Mouse (Mus musculus): ENCODE measurements at regions not wholly inside any gene's neighbourhood (a gene's known extent, or its start where the extent isn't known, plus 50 kb on each side); places are given as distances from the start of the nearest gene placed in this dataset.
A peak's percentile ranks its signal among the peaks of the same experiment; 100 is the strongest.
"Not testable (repeated sequence)": the region's sequence is repeated elsewhere in the genome, so short reads cannot be mapped to it uniquely, and the experiment has no call there.

DNA sequence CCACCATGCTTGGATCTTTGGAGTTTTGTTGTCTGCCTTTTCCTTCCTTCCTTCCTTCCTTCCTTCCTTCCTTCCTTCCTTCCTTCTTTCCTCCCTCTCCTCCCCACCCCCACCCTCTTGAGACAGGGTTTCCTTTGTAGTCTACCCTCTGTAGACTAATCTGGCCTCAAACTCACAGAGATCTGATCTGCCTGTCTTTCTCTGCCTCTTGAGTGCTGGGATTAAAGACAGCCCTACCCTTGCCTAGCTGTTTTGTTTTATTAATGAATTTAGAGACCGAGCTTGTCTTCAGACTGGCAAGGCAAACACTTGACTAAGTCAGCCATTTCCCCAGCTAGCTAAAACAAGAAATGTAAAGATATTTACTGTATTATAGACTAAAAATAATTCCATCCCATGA, 150.0 kb downstream of the Tcp10c start:
- not testable (repeated sequence) for H3K9ac ChIP-seq; ATAC-seq (ENCODE audit: low FRiP score, low read depth); H3K9me3 ChIP-seq; H3K36me3 ChIP-seq; H3K4me2 ChIP-seq; H3K27me3 ChIP-seq; H3K4me1 ChIP-seq (replicated peaks); H3K4me3 ChIP-seq
- peak overlapping the region; percentile 42; the same call in 1 of the 2 replicates for H3K27ac ChIP-seq (replicated peaks)
- WGBS: 52% methylated on average over 1 of the region's 1 CpGs

DNA sequence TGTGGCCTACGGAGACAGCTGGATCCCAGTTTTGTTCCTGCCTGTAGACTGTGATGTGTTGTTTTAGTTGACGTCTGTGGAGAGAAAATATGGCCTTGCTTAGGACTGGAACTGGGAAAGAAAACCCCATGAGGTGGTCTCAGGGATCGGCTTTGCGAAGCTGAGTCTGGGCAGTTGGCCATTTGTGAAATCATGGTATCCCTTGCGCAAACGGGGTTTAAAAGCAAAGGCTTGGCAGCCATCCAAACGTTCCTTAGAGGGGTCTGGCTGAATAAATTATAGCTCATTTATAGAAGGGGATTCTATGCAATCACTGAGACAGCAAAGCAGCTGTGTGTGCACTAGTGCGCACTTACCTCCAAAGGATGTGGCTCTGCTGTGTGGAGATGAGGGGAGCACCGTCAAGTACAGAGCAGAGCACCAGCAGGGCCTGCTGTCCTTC, 150.5 kb downstream of the Tcp10c start:
- not testable (repeated sequence) for H3K9ac ChIP-seq; H3K4me3 ChIP-seq; H3K4me2 ChIP-seq; H3K27me3 ChIP-seq; H3K4me1 ChIP-seq (replicated peaks); H3K9me3 ChIP-seq; H3K36me3 ChIP-seq
- WGBS: 17% methylated on average over 8 of the region's 9 CpGs
- ATAC-seq (ENCODE audit: low FRiP score, low read depth): peak; percentile 92
- peak overlapping the region; percentile 68 for H3K27ac ChIP-seq (replicated peaks)

DNA sequence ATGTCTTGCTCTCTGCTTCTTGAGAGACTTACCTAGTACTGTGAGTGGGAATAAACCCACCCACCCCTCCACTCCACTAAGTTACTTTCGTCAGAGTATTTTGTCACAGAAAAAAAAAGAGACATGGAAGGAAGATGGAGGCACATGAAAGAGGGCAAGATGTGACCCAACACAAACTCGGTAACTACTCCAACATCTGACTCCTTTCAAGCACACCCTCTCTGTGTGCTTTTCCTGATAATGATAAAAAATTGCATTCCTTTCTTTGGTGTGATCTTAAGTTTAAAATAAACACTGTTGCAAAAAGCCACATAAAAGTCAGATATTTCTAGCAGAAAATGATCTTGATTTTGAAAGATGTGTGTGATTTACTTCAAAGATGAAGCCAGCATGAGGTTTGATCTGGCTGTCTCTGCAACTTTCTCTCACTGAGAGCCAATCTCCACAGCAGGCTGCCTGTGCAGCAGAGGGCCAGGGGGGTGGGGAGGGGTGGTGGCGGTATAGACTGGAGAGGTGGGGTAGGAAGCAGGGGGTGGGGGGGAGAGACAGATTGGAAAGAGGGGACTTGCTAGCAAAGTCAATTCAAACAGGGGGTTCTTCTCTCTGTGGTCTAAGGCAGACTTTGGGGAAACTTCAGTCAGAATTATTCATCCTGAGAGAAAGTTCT, 153.2 kb downstream of the Tcp10c start:
- H3K4me3 ChIP-seq; H3K36me3 ChIP-seq; H3K9ac ChIP-seq; ATAC-seq (ENCODE audit: low FRiP score, low read depth); H3K4me1 ChIP-seq (replicated peaks); H3K27ac ChIP-seq (replicated peaks); H3K4me2 ChIP-seq; H3K9me3 ChIP-seq; H3K27me3 ChIP-seq: not testable (repeated sequence)
- WGBS: 47% methylated on average over 2 of the region's 3 CpGs

DNA sequence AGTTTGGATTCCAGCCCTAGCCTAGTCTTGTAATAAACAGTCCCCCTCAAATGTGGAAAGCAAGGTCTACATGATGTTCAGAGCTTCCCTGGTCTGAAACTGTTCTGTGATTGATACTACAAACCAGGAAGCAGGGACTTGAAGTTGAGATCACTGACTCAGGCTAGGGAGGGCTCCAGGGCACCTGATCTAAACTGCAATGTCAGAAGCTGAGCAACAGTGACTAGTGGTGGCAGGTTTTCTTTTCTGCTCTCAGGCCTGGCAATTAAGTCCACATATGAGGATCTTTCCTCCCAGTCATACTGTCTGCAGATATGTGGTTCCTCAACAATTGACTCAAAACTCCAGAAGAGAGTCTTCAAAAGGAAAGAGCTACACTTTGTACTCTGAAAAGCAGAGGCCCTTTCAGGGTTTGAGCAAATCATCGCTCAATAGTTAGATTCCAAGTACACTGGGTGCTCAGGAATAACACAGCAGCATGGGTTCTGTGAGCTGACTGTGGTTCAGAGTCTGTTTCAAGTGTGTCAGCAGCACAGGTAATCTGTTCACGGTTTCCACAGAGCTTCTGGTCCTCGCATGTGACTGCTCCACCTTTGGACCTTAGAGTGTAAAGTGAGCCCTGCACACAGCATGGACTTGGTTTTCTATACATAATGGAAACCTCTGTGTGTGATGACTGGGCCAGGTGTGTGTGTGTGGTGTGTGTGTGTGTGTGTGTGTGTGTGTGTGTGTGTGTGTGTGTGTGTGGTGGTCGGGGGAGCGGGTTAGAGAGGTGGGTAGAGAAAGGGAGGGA, 165.2 kb downstream of the Tcp10c start:
- H3K4me2 ChIP-seq; H3K36me3 ChIP-seq; H3K9me3 ChIP-seq; H3K27me3 ChIP-seq; H3K4me1 ChIP-seq (replicated peaks); H3K27ac ChIP-seq (replicated peaks); ATAC-seq (ENCODE audit: low FRiP score, low read depth); H3K9ac ChIP-seq; H3K4me3 ChIP-seq: not testable (repeated sequence)
- WGBS: 93% methylated on average over 4 of the region's 5 CpGs

DNA sequence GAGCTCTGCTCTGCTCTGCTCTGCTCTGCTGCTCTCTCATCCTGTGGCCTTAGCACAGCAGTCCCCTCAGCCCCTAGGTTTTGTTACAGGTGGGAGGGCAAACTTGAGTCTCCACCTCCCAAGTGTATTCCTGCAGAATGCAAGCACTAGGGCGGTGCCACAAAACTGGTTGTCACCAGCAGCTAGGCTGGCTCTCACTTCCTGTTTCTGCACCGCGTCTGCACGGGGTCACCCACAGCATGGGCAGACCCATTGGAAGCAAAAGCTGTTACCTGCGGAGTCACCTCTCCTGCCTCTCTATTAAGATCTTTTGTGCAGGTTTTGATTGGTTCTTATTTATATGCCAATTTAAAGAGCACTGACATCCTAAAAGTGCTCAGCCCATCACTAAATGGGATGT, 178.2 kb downstream of the Tcp10c start:
- H3K27me3 ChIP-seq; H3K27ac ChIP-seq (replicated peaks); ATAC-seq (ENCODE audit: low FRiP score, low read depth); H3K9me3 ChIP-seq; H3K9ac ChIP-seq; H3K4me2 ChIP-seq; H3K36me3 ChIP-seq; H3K4me1 ChIP-seq (replicated peaks); H3K4me3 ChIP-seq: not testable (repeated sequence)
- WGBS: 90% methylated on average over 5 of the region's 5 CpGs

DNA sequence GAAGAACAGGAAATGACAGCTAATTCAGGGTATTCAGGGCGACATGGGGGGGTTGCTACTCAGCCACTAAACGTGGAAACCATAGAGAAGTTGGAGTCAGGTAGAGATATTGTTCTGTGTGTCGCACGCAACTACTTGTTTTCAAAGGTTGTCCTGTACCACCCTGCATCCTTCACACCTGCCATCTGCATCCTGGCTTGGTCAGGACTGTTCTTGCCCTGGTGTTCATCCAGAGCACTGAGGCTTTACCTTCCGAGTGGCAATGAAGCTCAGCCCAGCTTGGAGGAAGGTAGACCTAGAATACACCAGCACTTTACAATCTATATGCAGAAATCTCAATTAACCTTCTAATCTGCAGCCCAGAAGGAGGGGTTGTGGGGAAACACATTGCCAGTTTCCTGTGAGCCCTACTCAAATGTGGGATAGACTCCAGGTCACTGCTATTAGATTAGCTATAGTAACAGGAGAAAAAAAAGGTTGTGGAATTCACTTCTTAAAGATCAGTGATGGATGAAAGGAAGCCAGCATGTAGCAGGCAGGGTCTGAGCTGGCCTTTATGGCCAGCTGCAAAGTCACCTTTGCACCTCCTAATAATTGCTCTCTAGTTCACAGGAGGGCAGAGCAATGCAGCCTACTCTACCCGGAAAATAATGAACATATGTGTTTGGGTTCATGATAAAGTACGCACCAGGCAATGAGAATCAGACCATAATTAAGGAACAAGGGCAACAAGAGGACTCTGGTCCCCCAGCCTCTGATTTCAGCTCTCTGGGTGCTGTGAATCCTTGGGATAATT, 186.3 kb downstream of the Tcp10c start:
- no peaks in the 10 kb centered on the region for H3K4me1 ChIP-seq (replicated peaks)
- peaks cover 36% of the 10 kb centered on the region for H3K9me3 ChIP-seq
- H3K27me3 ChIP-seq: no peaks in the 10 kb centered on the region
- ATAC-seq (ENCODE audit: low FRiP score, low read depth): no peak
- no peak overlapping the region for H3K4me3 ChIP-seq
- no peak overlapping the region for H3K4me2 ChIP-seq
- H3K36me3 ChIP-seq: no peaks in the 10 kb centered on the region
- no peak overlapping the region for H3K27ac ChIP-seq (replicated peaks)
- WGBS: 83% methylated on average over 7 of the region's 7 CpGs
- no peak overlapping the region for H3K9ac ChIP-seq

DNA sequence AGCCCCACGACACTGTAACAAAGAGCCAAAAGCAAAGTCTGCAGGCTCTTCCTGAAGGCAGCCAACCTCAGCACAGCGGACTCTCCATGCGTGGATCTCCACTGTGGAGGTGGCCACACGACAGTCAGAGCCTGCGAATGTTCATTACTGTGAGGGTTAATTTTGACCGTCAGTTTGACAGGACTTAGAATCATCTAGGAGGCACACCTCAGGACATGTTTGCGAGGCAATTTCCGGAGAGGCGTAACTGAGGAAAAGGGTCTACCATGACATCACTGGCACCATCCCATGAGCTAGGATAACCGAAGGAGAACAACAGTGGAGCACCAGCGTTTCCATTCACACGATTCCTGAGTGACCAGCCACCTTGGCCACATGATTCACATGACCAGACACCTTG, 186.9 kb downstream of the Tcp10c start:
- H3K9me3 ChIP-seq: peaks cover 36% of the 10 kb centered on the region
- no peak for ATAC-seq (ENCODE audit: low FRiP score, low read depth)

DNA sequence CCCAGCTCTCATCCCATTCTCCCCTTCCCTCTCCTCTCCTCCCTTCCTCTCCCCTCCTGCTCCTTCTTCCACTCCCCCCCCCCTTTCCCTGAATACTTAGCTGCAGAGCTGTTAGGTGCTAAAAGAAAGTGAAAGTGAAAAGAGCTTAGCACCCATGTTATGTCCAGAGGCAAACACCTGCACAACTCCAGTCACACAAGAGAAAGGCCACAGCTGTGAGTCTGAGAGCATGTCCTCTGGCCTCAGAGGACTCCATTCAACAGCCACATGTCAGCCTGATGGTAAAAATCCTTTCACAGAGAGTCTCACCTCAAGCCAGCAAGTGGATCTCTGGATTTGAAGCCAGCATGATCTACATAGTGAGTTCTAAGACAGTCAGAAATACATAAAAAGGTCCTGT, 187.9 kb downstream of the Tcp10c start:
- Histone ChIP-seq H3K4me3 (no peak overlapping the region), H3K9ac (no peak overlapping the region), H3K27ac (replicated peaks) (no peak overlapping the region), H3K4me2 (no peak overlapping the region), H3K27me3 (no peaks in the 10 kb centered on the region), H3K9me3 (peaks cover 46% of the 10 kb centered on the region), H3K36me3 (no peaks in the 10 kb centered on the region), H3K4me1 (replicated peaks) (no peaks in the 10 kb centered on the region)
- ATAC-seq (ENCODE audit: low FRiP score, low read depth): no peak

More for the DNA sequence above, 186.9 kb downstream of the Tcp10c start:
- Histone ChIP-seq H3K4me1 (replicated peaks) (no peaks in the 10 kb centered on the region), H3K27ac (replicated peaks) (no peak overlapping the region), H3K36me3 (no peaks in the 10 kb centered on the region), H3K4me2 (no peak overlapping the region), H3K9ac (no peak overlapping the region), H3K27me3 (no peaks in the 10 kb centered on the region), H3K4me3 (no peak overlapping the region)
- 71% methylated on average over 12 of the region's 12 CpGs for WGBS

DNA sequence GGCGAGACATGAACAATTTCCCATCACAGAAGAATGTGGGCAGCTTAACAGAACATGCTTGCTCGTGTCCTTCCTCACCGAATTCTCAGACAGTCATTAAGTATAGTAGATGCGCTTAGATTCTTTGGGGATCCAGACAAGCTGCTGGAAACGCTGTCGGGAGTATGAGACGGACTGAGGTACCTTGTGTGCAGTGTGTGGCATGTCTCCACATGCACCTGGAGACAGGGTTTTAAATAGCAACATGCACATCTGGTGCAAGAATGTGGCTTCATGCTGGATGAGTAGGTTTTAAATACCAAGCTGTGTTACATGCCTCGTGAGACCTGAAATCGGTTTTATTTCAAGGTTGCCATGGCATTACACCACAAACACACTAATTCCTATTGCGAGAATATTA, 188.5 kb downstream of the Tcp10c start:
- ATAC-seq (ENCODE audit: low FRiP score, low read depth): no peak
- 80% methylated on average over 10 of the region's 10 CpGs for WGBS
- Histone ChIP-seq H3K4me3 (no peak overlapping the region), H3K36me3 (no peaks in the 10 kb centered on the region), H3K27me3 (no peaks in the 10 kb centered on the region), H3K9ac (no peak overlapping the region), H3K9me3 (peaks cover 50% of the 10 kb centered on the region), H3K27ac (replicated peaks) (no peak overlapping the region), H3K4me2 (no peak overlapping the region), H3K4me1 (replicated peaks) (no peaks in the 10 kb centered on the region)

DNA sequence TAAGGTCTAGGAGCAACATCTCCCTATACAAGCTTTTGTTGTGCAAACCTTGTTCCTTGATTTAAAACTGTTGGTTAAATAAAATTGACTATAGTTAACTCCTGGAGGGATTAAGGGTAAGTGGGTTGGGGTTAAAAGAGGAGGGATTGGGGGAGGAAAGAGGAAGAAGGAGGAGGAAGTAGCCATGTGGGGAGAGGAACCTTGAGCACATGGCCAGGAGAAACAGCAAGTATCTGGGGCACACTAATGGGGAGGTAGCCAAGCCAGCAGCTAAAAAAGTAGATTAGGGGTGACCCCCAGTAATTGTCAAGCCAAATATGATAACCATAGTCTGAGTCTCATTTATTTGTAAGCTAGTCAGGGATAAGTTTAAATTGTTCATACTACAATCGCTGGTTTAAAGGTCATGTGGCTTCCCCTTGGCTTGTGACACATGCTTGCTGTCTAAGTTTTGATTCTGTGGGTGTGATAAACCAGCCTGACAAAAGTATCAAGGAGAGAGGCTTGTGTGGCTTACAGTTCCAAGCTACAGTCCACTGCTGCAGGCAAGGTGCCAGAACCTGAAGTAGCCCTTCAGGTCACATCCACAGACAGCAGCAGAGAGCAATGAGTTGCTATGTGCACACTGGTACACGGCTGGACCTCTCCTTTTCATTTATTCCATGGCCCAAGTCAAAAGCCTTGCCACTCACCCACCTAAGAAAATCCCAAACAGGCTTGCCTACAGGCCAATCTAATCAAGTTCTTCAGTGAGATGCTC, 189.8 kb downstream of the Tcp10c start:
- Histone ChIP-seq H3K9me3 (peaks cover 63% of the 10 kb centered on the region), H3K4me1 (replicated peaks) (no peaks in the 10 kb centered on the region), H3K36me3 (no peaks in the 10 kb centered on the region), H3K9ac (no peak overlapping the region), H3K4me2 (no peak overlapping the region), H3K27me3 (no peaks in the 10 kb centered on the region), H3K27ac (replicated peaks) (no peak overlapping the region), H3K4me3 (no peak overlapping the region)
- 68% methylated on average over 2 of the region's 2 CpGs for WGBS
- ATAC-seq (ENCODE audit: low FRiP score, low read depth): no peak

DNA sequence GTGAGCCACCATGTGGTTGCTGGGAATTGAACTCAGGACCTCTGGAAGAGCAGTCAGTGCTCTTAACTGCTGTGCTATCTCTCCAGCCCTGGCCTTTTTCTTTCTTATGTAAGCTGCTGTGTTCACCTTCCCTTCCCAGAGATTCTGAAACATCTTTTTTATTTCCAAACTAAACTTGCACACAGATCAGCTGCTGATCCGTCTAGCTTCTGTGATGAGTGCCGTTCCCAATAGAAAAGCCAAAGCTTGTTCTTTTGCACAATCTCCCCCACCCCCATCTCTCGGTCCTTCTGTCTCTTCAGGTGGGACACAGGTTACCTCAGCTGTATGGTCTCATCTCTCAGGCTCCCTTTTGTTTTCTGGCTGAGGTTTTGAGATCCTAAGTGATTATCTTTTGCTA, 191.9 kb downstream of the Tcp10c start:
- Histone ChIP-seq H3K9ac (no peak overlapping the region), H3K36me3 (no peaks in the 10 kb centered on the region), H3K4me2 (no peak overlapping the region), H3K27ac (replicated peaks) (no peak overlapping the region), H3K27me3 (no peaks in the 10 kb centered on the region), H3K9me3 (peaks cover 60% of the 10 kb centered on the region), H3K4me3 (no peak overlapping the region), H3K4me1 (replicated peaks) (no peaks in the 10 kb centered on the region)
- WGBS: 61% methylated on average over 3 of the region's 3 CpGs
- no peak for ATAC-seq (ENCODE audit: low FRiP score, low read depth)

DNA sequence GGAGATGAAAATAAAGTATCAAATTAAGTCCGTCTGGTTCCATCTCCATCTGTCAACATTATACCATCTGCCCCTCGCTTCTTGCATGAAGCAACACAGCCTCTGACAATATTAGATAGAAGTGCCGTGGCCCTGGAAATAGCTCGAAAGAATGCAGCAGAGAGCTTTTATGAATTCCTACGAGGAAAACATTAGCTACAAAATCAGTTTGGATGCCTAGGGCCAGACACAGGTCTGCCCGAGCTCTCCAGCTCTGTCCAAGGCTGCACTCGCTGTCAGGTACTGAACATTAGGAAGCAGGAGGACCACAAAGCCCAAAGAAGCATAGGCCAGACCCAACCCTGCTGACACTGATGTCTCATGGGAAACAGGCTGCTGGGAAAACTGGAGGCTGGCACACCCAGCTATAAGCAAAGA, 192.3 kb downstream of the Tcp10c start:
- Histone ChIP-seq H3K9ac (no peak overlapping the region), H3K27me3 (no peaks in the 10 kb centered on the region), H3K4me2 (no peak overlapping the region), H3K36me3 (no peaks in the 10 kb centered on the region), H3K4me1 (replicated peaks) (no peaks in the 10 kb centered on the region), H3K4me3 (no peak overlapping the region), H3K27ac (replicated peaks) (no peak overlapping the region), H3K9me3 (peaks cover 55% of the 10 kb centered on the region)
- WGBS: 83% methylated on average over 7 of the region's 7 CpGs
- no peak for ATAC-seq (ENCODE audit: low FRiP score, low read depth)

Data from hindbrain, embryonic 15.5 days (tissue).